Mouse (Mus musculus): ENCODE data around the gene Tmem79. TPM values are rescaled to one million over a fixed set of nuclear protein-coding genes. Genes with fewer than 3 reads are reported as not detected.
"Not testable (repeated sequence)": the region's sequence is repeated elsewhere in the genome, so short reads cannot be mapped to it uniquely, and the experiment has no call there.

Tmem79 gene
- polyA plus RNA-seq, 2 experiments from 2014 or later = 0.78 to 1.3 TPM

GRCm38 (mm10) chr3:88281141-88281916, 54.6 kb downstream of the Tmem79 start:
- not testable (repeated sequence) for ATAC-seq

GRCm38 (mm10) chr3:88280035-88280434, 55.9 kb downstream of the Tmem79 start:
- ATAC-seq = no peak

Other genes with a start within 250 kb of the Tmem79 start
- gene Mef2d, start 193.8 kb downstream of the Tmem79 start, polyA plus RNA-seq (2017; shearing (Covaris generic)) = 10 to 100 TPM; 24.3 to 24.5 TPM
- gene Rhbg, start 81.4 kb downstream of the Tmem79 start, polyA plus RNA-seq (2017; shearing (Covaris generic)) = not detected
- gene Gm38392, start 48.9 kb downstream of the Tmem79 start, polyA plus RNA-seq (2017; shearing (Covaris generic)) = not detected
- 1 to 10 TPM; 2.7 to 7.4 TPM for gene Tsacc, start 39.1 kb downstream of the Tmem79 start, polyA plus RNA-seq (2017; shearing (Covaris generic))
- gene Cct3, start 39.0 kb downstream of the Tmem79 start, polyA plus RNA-seq (2017; shearing (Covaris generic)) = 100 to 1,000 TPM; 180 to 209 TPM
- gene Glmp, start 11.1 kb downstream of the Tmem79 start, polyA plus RNA-seq (2017; shearing (Covaris generic)) = 100 to 1,000 TPM; 356 to 375 TPM
- 10 to 100 TPM; 30.2 to 50.2 TPM for gene Smg5, start 112 bp upstream of the Tmem79 start, polyA plus RNA-seq (2017; shearing (Covaris generic))
- not detected for gene Paqr6, start 28.4 kb upstream of the Tmem79 start, polyA plus RNA-seq (2017; shearing (Covaris generic))
- gene Bglap3, start 36.6 kb upstream of the Tmem79 start, polyA plus RNA-seq (2017; shearing (Covaris generic)) = not detected
- not detected for gene Bglap2, start 42.6 kb upstream of the Tmem79 start, polyA plus RNA-seq (2017; shearing (Covaris generic))
- not detected for gene Bglap, start 48.3 kb upstream of the Tmem79 start, polyA plus RNA-seq (2017; shearing (Covaris generic))
- 10 to 100 TPM; 62.7 to 63.7 TPM for gene Pmf1, start 74.2 kb upstream of the Tmem79 start, polyA plus RNA-seq (2017; shearing (Covaris generic))
- 10 to 100 TPM; 12.8 to 16.7 TPM for gene Slc25a44, start 89.0 kb upstream of the Tmem79 start, polyA plus RNA-seq (2017; shearing (Covaris generic))
- gene Sema4a, start 125.0 kb upstream of the Tmem79 start, polyA plus RNA-seq (2017; shearing (Covaris generic)) = 10 to 100 TPM; 31.5 to 44.8 TPM
- gene Lmna, start 173.8 kb upstream of the Tmem79 start, polyA plus RNA-seq (2017; shearing (Covaris generic)) = 1 to 10 TPM; 4.6 to 6.4 TPM
- under 1 TPM; 0.10 to 0.81 TPM for gene Mex3a, start 196.2 kb upstream of the Tmem79 start, polyA plus RNA-seq (2017; shearing (Covaris generic))
- gene Rab25, start 212.2 kb upstream of the Tmem79 start, polyA plus RNA-seq (2017; shearing (Covaris generic)) = not detected
- gene Lamtor2, start 216.9 kb upstream of the Tmem79 start, polyA plus RNA-seq (2017; shearing (Covaris generic)) = 100 to 1,000 TPM; 132 to 197 TPM
- gene Ubqln4, start 217.6 kb upstream of the Tmem79 start, polyA plus RNA-seq (2017; shearing (Covaris generic)) = 10 to 100 TPM; 10.9 to 14.0 TPM
- 100 to 1,000 TPM; 163 to 193 TPM for gene Ssr2, start 239.7 kb upstream of the Tmem79 start, polyA plus RNA-seq (2017; shearing (Covaris generic))

Data from activated CD4-positive, CD25-positive, alpha-beta regulatory T cell, adult 4 months (primary cell).